Mouse (Mus musculus) heart, embryonic 13.5 days (tissue): Measurements from ENCODE around the gene Duox2. TPM values are rescaled to one million over a fixed set of nuclear protein-coding genes. Genes with fewer than 3 reads are reported as not detected.

Source experiments
- ATAC-seq: fragments of 200-750 bp; cut with Nextera tagmentation; 2 replicates; pipeline ENCODE4 v1.8.0; 2017; ENCODE audit warnings: moderate TSS enrichment; ENCODE audit not compliant: insufficient number of reproducible peaks, low FRiP score, low TSS enrichment; ENCODE audit errors: extremely low read depth
- H3K27ac ChIP-seq: fragments of 300-500 bp; sonication (generic); replicated peaks from 2 replicates; pipeline ENCODE4 v1.5.1; 2015; ENCODE audit warnings: moderate library complexity, mild to moderate bottlenecking, inconsistent platforms
- H3K27me3 ChIP-seq: fragments of 300-500 bp; sonication (generic); replicated peaks from 2 replicates; pipeline ENCODE4 v1.6.1; 2015; ENCODE audit warnings: mild to moderate bottlenecking, inconsistent platforms
- H3K36me3 ChIP-seq: fragments of 300-500 bp; sonication (generic); 2 replicates; pipeline ENCODE4 v1.6.1; 2015; ENCODE audit warnings: mild to moderate bottlenecking, inconsistent platforms
- H3K4me1 ChIP-seq: fragments of 300-500 bp; sonication (generic); 2 replicates; pipeline ENCODE4 v1.6.1; 2015; ENCODE audit warnings: inconsistent platforms
- H3K4me2 ChIP-seq: fragments of 300-500 bp; sonication (generic); 2 replicates; pipeline ENCODE4 v1.6.1; 2015; ENCODE audit warnings: inconsistent platforms, mild to moderate bottlenecking, moderate library complexity
- H3K4me3 ChIP-seq: fragments of 300-500 bp; sonication (generic); 2 replicates; pipeline ENCODE4 v1.5.1; 2015; ENCODE audit warnings: moderate library complexity, mild to moderate bottlenecking, inconsistent platforms
- H3K9ac ChIP-seq: fragments of 300-500 bp; sonication (generic); 2 replicates; pipeline ENCODE4 v1.6.1; 2015; ENCODE audit warnings: inconsistent platforms, mild to moderate bottlenecking, moderate library complexity
- H3K9me3 ChIP-seq: fragments of 300-500 bp; sonication (generic); 2 replicates; pipeline ENCODE4 v1.6.1; 2016; ENCODE audit warnings: inconsistent platforms
- WGBS: fragments of 180-500 bp; shearing (Covaris S2); methylation state at CpG from one replicate; pipeline ENCODE4 v1.1.7; 2015; ENCODE audit warnings: mixed read lengths; 5-methylcytosine and 5-hydroxymethylcytosine counted together
- polyA plus RNA-seq: library from polyadenylated mRNA; unstranded; fragments of >200 nt; fragmentation: Nextera tagmentation; extraction: Ambion mirVana; gene quantifications from 2 replicates; pipeline ENCODE4 v1.2.1, GENCODE M21; 2015

Duox2 gene
- polyA plus RNA-seq, 1 experiment from 2014 or later: 0.17 TPM

DNA sequence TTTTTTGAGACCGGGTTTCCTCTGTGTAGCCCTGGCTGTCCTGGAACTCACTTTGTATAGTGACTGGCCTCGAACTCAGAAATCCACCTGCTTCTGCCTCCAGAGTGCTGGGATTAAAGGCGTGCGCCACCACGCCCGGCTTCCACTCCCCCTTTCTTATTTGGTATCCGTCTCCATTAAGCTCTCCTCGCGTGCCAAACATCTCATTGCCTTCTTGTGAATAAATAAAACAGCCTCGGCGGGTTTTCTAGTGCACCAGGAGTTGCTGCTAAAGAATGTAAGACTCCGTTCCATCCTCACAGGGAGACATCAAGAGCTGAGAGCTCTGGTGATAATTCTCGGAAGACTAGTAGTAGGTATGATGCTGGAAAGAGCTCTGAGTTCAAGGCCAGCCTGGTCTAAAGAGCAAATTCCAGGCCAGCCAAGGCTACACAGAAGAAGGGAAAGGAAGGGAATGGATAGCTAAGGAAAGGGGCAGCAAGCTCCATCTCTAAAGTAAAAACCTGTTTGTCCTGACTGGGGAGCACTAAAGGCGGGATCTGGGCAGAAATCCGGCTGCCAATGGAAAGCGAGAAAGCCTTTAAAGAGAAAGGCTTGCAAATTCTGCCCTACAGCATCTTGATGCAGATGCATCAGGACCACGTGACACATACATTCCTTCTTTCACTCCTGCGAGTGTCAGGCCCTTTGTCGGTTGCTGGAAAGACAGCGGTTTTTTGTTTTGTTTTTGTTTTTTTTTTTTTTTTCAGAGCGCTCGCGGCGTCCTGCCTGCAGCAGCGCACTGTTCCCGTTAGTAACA is 64.3 kb downstream of the Duox2 start:
- Histone ChIP-seq H3K27me3 (peaks cover 2% of the 10 kb centered on the region; the same call in 1 of the 2 replicates), H3K27ac (peak overlapping the region; percentile 70), H3K36me3 (no peaks in the 10 kb centered on the region), H3K4me1 (peaks cover 25% of the 10 kb centered on the region), H3K9ac (peak overlapping the region; percentile 81), H3K9me3 (no peaks in the 10 kb centered on the region), H3K4me2 (peak overlapping the region; percentile 81), H3K4me3 (peak overlapping the region; percentile 62)
- WGBS: 7% methylated on average over 26 of the region's 26 CpGs
- ATAC-seq: no peak; the same call in 1 of the 2 replicates

DNA sequence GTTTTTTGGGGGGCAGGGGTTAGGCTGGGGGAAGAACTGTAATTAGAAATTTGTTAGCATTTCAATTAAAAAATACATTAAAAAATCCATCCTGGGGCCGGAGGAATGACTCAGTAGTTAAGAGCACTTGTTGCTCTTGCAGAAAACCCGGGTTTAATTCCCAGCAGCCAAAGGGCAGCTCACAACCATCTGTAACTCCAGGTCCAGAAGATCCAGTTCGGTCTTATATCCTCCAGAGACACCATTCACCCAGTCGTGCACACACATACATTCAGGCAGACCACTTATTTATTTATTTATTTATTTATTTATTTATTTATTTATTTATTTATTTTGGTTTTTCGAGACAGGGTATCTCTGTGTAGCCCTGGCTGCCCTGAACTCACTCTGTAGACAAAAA is 64.9 kb downstream of the Duox2 start:
- Histone ChIP-seq H3K27me3 (peaks cover 2% of the 10 kb centered on the region; the same call in 1 of the 2 replicates), H3K36me3 (no peaks in the 10 kb centered on the region), H3K9me3 (no peaks in the 10 kb centered on the region), H3K4me2 (peak overlapping the region; percentile 81), H3K4me3 (peak overlapping the region; percentile 62), H3K9ac (peak overlapping the region; percentile 81; the same call in 1 of the 2 replicates), H3K27ac (no peak overlapping the region; the same call in 1 of the 2 replicates), H3K4me1 (peaks cover 25% of the 10 kb centered on the region)
- WGBS: 51% methylated on average over 5 of the region's 5 CpGs
- no peak for ATAC-seq

DNA sequence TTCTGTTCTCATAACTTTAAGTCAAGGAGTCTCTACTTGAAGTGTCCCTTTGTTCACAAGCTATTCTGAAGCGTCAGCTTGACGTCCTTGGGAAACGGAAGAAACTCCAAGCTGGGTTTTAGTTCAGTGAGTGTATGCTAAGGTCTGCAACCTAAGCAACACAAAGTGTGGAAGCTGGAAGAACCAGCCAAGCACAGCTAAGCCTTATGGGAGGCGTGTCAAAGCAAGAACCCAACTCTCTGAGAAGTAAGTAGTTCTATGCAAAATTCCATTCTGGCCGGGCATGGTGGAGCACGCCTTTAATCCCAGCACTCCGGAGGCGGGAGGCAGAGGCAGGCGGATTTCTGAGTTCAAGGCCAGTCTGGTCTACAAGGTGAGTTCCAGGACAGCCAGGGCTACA is 66.6 kb downstream of the Duox2 start:
- Histone ChIP-seq H3K9ac (no peak overlapping the region), H3K36me3 (no peaks in the 10 kb centered on the region), H3K27ac (no peak overlapping the region), H3K4me3 (no peak overlapping the region), H3K9me3 (no peaks in the 10 kb centered on the region), H3K4me2 (no peak overlapping the region), H3K4me1 (peaks cover 15% of the 10 kb centered on the region), H3K27me3 (peaks cover 2% of the 10 kb centered on the region; the same call in 1 of the 2 replicates)
- ATAC-seq: no peak
- 77% methylated on average over 9 of the region's 9 CpGs for WGBS

DNA sequence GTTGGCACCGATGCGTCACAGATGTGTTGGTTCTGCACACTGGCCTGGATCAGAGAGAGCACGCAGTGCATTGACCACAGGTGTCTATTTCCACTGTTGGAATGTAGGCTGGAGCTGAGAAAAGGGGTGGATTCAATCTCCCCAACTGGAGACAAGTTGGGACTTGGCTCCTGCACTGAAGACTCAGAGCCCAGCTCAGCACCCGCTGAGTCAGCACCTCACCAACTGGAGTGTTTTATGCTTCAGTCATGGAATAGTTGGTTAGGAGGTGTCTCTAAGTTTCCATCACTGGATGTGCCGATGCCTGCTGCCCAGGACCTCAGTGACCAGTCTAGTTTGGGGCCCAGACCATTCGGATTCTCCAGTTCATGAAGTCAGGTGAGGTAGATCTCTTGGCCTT is 67.9 kb downstream of the Duox2 start:
- H3K27me3 ChIP-seq: peaks cover 2% of the 10 kb centered on the region; the same call in 1 of the 2 replicates
- H3K4me2 ChIP-seq: no peak overlapping the region
- no peak overlapping the region for H3K9ac ChIP-seq
- no peak overlapping the region for H3K27ac ChIP-seq
- ATAC-seq: no peak
- H3K36me3 ChIP-seq: no peaks in the 10 kb centered on the region
- 84% methylated on average over 6 of the region's 6 CpGs for WGBS
- no peak overlapping the region for H3K4me3 ChIP-seq
- peaks cover 10% of the 10 kb centered on the region for H3K4me1 ChIP-seq
- no peaks in the 10 kb centered on the region for H3K9me3 ChIP-seq

Other genes with a start within 250 kb of the Duox2 start
- gene Spg11, start 180.1 kb downstream of the Duox2 start, polyA plus RNA-seq: 4.7 and 4.9 TPM in 2 replicates
- gene B2m, start 150.8 kb downstream of the Duox2 start, polyA plus RNA-seq: 268 and 284 TPM in 2 replicates
- 0.14 TPM in 1 of 2 replicates, not detected in the other for gene Trim69, start 137.7 kb downstream of the Duox2 start, polyA plus RNA-seq
- gene Patl2, start 112.3 kb downstream of the Duox2 start, polyA plus RNA-seq: not detected in 2 replicates
- not detected in 2 replicates for gene Terb2, start 112.2 kb downstream of the Duox2 start, polyA plus RNA-seq
- gene Sord, start 63.7 kb downstream of the Duox2 start, polyA plus RNA-seq: 51.3 and 58.6 TPM in 2 replicates
- not detected in 2 replicates for gene Duoxa2, start 451 bp upstream of the Duox2 start, polyA plus RNA-seq
- gene Duoxa1, start 15.3 kb upstream of the Duox2 start, polyA plus RNA-seq: 0.09 TPM in 1 of 2 replicates, not detected in the other
- gene Duox1, start 17.2 kb upstream of the Duox2 start, polyA plus RNA-seq: 0.03 TPM in 1 of 2 replicates, not detected in the other
- 1.8 and 2.3 TPM in 2 replicates for gene Shf, start 70.7 kb upstream of the Duox2 start, polyA plus RNA-seq
- 0.17 and 0.48 TPM in 2 replicates for gene Slc28a2, start 128.0 kb upstream of the Duox2 start, polyA plus RNA-seq
- not detected in 2 replicates for gene Gm14085, start 186.5 kb upstream of the Duox2 start, polyA plus RNA-seq